Mouse (Mus musculus): ENCODE measurements around the gene E130308A19Rik. TPM values are rescaled to one million over a fixed set of nuclear protein-coding genes. Genes with fewer than 3 reads are reported as not detected.

E130308A19Rik gene
- total RNA-seq, 1 experiment from 2014 or later: 9.4 TPM

DNA sequence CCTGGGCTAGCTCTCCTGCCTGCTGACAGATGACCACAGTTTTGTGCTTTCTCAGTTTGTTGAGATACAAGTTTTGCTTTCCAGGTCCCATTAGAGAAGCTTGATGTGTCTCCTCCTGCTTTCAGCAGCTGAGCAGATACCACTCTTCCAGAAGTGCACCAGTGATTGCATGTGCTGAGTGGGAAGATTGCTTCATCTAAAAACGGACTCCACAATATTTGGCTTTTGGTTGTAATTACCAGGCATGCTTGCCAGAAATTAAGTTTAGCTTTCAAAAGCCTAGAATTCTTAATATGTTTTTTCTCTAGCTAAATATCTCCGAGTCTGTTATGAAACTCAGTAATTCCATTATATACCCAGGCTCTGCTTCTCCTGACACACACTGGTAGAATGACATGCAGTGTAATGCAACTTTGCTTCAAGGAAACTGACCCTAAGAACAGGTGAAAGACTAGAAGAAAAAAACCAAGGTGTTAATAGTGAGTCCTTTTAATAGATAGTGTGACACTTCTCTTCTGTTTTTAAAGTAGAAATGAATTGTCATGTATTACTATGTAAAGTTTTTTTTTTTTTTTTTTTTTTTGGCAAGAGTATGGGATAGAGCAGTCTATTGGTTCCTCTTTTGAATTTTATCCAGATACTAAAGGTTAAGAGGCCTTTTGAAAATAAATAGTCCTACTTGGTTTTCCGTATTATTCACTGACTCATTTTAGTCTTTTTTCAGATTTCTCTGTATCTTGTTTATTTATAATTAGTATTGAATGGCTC is 40.7 kb downstream of the E130308A19Rik start:
- ATAC-seq (replicated peaks in 1 of 2; ENCODE audit: insufficient read depth in 1 of 2, low FRiP score in 2 of 2, low TSS enrichment in 1 of 2, low read depth in 1 of 2, poor library complexity in 2 of 2, severe bottlenecking in 2 of 2): no peak

DNA sequence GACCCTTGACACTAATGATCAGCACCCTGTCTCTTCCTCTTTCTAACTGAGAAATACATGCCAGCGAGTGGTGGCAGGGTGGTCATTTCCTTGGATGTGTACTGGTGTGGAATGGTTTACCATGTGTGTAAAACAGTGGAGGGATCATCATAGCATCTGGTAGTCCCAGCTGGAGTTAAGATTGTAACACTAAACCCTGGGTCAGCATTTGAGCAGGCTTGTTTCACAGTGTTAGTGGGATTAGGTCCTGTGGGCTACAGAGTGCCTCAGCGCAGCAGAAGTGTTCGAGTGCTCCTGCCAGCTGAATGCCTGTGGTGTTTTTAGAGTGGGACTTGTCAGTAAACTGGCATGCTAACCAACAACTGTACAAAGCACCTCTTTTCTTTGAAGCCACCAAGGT is 42.0 kb downstream of the E130308A19Rik start:
- ATAC-seq (replicated peaks in 1 of 2; ENCODE audit: insufficient read depth in 1 of 2, low FRiP score in 2 of 2, low TSS enrichment in 1 of 2, low read depth in 1 of 2, poor library complexity in 2 of 2, severe bottlenecking in 2 of 2): no peak

- ATAC-seq (replicated peaks in 1 of 2; ENCODE audit: insufficient read depth in 1 of 2, low FRiP score in 2 of 2, low TSS enrichment in 1 of 2, low read depth in 1 of 2, poor library complexity in 2 of 2, severe bottlenecking in 2 of 2): no peak
Measured at GRCm38 (mm10) chr4:59669131-59669530, 43.1 kb downstream of the E130308A19Rik start.

GRCm38 (mm10) chr4:59670015-59670414 is 44.0 kb downstream of the E130308A19Rik start:
- no peak for ATAC-seq (replicated peaks in 1 of 2; ENCODE audit: insufficient read depth in 1 of 2, low FRiP score in 2 of 2, low TSS enrichment in 1 of 2, low read depth in 1 of 2, poor library complexity in 2 of 2, severe bottlenecking in 2 of 2)

DNA sequence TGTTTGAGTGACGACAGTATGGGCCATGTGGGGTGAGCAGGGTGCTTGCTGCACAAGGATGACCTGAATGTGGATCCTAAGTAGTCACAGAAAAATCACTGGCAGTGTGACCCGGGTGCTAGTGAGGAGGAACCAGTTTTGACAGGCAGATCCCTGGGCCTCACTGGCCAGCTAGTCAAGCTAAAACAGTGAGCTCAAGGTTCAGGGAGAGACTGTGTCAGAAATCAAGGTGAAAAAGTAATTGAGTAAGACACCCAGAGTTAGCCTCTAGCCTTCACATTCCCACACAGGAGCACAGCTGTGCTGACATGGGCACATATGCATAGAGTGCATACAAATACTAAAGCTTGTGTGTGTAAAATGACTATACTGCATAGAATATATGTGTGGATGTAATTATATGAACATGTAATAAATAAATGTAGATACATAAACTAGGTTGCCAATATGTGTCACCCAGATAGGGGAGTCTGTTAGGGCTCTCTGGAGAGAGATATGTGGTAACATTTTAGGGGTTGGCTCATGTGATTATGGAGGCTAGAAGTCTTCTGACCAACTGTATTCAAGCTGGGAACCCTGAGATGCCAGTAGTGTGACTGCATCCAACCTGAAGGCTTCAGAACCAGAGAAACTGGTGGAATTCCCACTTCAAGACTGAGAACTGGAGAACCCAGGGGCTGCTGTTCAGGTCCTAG is 47.6 kb downstream of the E130308A19Rik start:
- ATAC-seq (replicated peaks in 1 of 2; ENCODE audit: insufficient read depth in 1 of 2, low FRiP score in 2 of 2, low TSS enrichment in 1 of 2, low read depth in 1 of 2, poor library complexity in 2 of 2, severe bottlenecking in 2 of 2): no peak

DNA sequence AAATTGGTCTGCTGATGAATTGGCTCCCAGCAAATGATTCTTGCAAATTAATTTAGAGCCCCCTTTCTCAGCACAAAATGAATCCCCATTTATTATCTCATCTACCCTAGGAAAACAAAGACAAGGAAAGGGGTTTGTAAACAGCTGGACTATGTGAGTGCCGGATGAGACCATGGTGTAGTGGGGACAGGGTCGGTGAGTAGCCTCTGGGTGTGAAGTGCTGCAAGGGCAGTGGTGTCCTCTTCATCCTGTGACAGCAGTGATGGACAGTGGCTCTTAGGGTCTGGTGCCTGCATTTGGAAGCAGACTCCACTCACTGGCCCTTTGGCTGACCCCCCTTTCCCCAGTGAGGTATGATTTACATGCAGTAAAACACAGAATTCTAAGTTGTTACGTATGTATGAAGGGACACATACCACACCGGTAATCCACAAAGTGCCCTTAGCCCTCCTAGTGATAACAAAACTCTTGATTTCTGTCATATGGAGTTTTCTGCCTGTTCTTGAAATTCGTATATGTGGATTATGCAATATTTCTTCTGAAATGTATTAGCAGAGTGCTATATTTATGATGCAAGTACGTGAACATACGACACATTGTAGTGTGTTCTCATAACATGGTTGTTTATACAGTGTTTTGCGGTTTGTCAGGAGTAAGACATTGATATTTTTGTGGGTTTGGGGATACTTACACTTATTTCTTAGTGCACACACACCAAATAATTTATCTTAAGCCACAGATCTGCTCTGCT is 49.1 kb downstream of the E130308A19Rik start:
- ATAC-seq (replicated peaks in 1 of 2; ENCODE audit: insufficient read depth in 1 of 2, low FRiP score in 2 of 2, low TSS enrichment in 1 of 2, low read depth in 1 of 2, poor library complexity in 2 of 2, severe bottlenecking in 2 of 2): no peak

DNA sequence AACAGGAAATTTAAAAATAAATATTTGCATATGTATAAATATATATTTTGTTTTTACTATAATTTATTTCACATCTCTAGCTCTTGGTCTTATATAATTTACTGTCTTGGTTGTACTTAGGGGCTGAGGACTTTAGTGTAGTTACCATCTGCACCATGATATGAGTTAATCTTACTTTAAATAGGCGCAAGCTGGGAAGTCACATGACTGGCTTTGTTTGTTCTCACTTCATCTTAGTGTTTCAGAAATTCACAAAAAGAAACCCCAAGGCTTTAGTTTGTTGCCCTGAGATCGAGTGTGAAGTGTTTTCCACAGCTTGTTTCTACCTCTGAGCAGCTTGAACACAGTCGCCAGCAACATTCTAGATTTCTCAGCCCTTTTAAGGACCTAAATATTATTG is 49.7 kb downstream of the E130308A19Rik start:
- ATAC-seq (replicated peaks in 1 of 2; ENCODE audit: insufficient read depth in 1 of 2, low FRiP score in 2 of 2, low TSS enrichment in 1 of 2, low read depth in 1 of 2, poor library complexity in 2 of 2, severe bottlenecking in 2 of 2): no peak

- ATAC-seq (replicated peaks in 1 of 2; ENCODE audit: insufficient read depth in 1 of 2, low FRiP score in 2 of 2, low TSS enrichment in 1 of 2, low read depth in 1 of 2, poor library complexity in 2 of 2, severe bottlenecking in 2 of 2): no peak
Measured at GRCm38 (mm10) chr4:59681383-59681782, 55.4 kb downstream of the E130308A19Rik start.

GRCm38 (mm10) chr4:59682491-59682890 is 56.5 kb downstream of the E130308A19Rik start:
- no peak for ATAC-seq (replicated peaks in 1 of 2; ENCODE audit: insufficient read depth in 1 of 2, low FRiP score in 2 of 2, low TSS enrichment in 1 of 2, low read depth in 1 of 2, poor library complexity in 2 of 2, severe bottlenecking in 2 of 2)

GRCm38 (mm10) chr4:59682950-59683349 is 56.9 kb downstream of the E130308A19Rik start:
- no peak for ATAC-seq (replicated peaks in 1 of 2; ENCODE audit: insufficient read depth in 1 of 2, low FRiP score in 2 of 2, low TSS enrichment in 1 of 2, low read depth in 1 of 2, poor library complexity in 2 of 2, severe bottlenecking in 2 of 2)

DNA sequence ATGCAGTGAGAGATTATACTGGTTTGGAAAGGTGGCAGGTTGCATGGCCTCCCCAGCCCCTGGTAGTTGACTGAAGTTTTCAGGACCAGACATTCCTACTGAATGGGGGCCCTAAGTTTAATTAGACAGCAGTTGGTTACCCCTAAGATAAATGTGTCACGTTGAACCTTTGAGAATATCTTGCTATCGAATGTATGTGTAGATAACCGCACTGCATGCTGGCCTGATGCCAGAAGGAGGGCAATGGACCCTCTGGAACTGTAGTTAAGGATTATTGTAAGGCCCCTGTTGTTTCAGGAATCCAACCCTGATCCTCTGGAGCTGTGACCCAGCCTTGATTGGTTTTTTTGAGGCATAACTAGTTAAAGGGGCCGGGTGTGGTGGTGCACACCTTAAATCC is 58.3 kb downstream of the E130308A19Rik start:
- ATAC-seq (replicated peaks in 1 of 2; ENCODE audit: insufficient read depth in 1 of 2, low FRiP score in 2 of 2, low TSS enrichment in 1 of 2, low read depth in 1 of 2, poor library complexity in 2 of 2, severe bottlenecking in 2 of 2): no peak

GRCm38 (mm10) chr4:59686716-59687115 is 60.7 kb downstream of the E130308A19Rik start:
- ATAC-seq (replicated peaks in 1 of 2; ENCODE audit: insufficient read depth in 1 of 2, low FRiP score in 2 of 2, low TSS enrichment in 1 of 2, low read depth in 1 of 2, poor library complexity in 2 of 2, severe bottlenecking in 2 of 2): no peak

- ATAC-seq (replicated peaks in 1 of 2; ENCODE audit: insufficient read depth in 1 of 2, low FRiP score in 2 of 2, low TSS enrichment in 1 of 2, low read depth in 1 of 2, poor library complexity in 2 of 2, severe bottlenecking in 2 of 2): peak in 1 of 2 experiments; percentile 45; a peak in 1 of 4 replicates
Measured at GRCm38 (mm10) chr4:59689055-59689454, 63.0 kb downstream of the E130308A19Rik start.

GRCm38 (mm10) chr4:59690145-59690544 is 64.1 kb downstream of the E130308A19Rik start:
- ATAC-seq (replicated peaks in 1 of 2; ENCODE audit: insufficient read depth in 1 of 2, low FRiP score in 2 of 2, low TSS enrichment in 1 of 2, low read depth in 1 of 2, poor library complexity in 2 of 2, severe bottlenecking in 2 of 2): no peak

DNA sequence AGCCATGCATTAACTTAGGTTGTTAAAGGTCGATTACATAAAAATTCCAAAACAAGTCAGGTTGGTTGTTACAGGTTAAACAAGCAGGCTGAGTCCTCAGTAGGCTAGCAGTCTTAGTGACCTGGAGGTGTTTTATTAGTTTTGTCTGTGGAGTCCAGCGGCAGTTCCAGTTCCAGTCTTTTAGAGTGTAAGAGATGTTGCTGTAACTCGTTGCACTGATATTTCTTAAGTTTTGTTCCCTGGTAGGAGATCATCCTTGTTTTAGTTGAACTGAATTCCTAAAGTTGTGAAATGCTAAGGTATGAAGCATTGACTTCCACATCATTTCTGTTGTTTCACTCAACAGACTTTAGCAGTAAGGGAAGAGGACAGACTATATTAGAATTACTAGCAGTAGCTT is 70.8 kb downstream of the E130308A19Rik start:
- ATAC-seq (replicated peaks in 1 of 2; ENCODE audit: insufficient read depth in 1 of 2, low FRiP score in 2 of 2, low TSS enrichment in 1 of 2, low read depth in 1 of 2, poor library complexity in 2 of 2, severe bottlenecking in 2 of 2): no peak

DNA sequence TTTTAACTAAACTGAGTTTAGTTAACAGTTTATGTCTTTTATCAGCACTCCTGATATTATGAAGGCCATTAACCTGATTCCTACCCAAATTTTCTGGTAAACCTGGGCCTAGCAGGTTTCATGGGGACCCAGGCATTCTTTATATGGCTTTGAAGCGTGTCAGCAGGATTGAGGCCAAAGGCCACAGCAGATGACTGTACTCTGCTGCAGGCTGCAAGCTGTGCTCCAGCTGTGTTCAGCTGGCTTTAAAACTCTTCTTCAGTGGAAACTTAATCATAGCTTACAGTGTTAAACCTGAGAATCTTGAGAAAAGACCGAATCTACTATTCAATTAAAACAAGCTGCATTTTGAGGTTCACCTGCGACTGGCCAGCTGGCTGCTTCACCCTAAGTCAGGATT is 71.9 kb downstream of the E130308A19Rik start:
- no peak for ATAC-seq (replicated peaks in 1 of 2; ENCODE audit: insufficient read depth in 1 of 2, low FRiP score in 2 of 2, low TSS enrichment in 1 of 2, low read depth in 1 of 2, poor library complexity in 2 of 2, severe bottlenecking in 2 of 2)

GRCm38 (mm10) chr4:59699014-59699792 is 73.2 kb downstream of the E130308A19Rik start:
- ATAC-seq (replicated peaks in 1 of 2; ENCODE audit: insufficient read depth in 1 of 2, low FRiP score in 2 of 2, low TSS enrichment in 1 of 2, low read depth in 1 of 2, poor library complexity in 2 of 2, severe bottlenecking in 2 of 2): peak in 1 of 2 experiments; percentile 17; a peak in 1 of 4 replicates

All from hematopoietic stem cell, adult 5-6 weeks (primary cell).